Mouse (Mus musculus) kidney, adult 2 months (tissue): Measurements from ENCODE around the gene Slc50a1.

Source experiments
- CTCF ChIP-seq: fragments of 200-500 bp; conservative IDR thresholded peaks from 2 replicates; pipeline ENCODE4 v1.5.1; 2011; ENCODE audit warnings: low read depth, mild to moderate bottlenecking, control low read depth, low read length, moderate library complexity, mixed read lengths; ENCODE audit not compliant: insufficient read depth, insufficient read length
- POLR2A ChIP-seq: fragments of 200-500 bp; IDR thresholded peaks from one replicate; pipeline ENCODE4 v1.6.1; 2011; ENCODE audit warnings: low read depth, low read length, control low read depth

GRCm38 (mm10) chr3:89246261-89247100, 23.9 kb downstream of the Slc50a1 start, which contains the start of gene Trim46:
- TF ChIP-seq CTCF (peak; percentile 99; the same call in 1 of the 2 replicates), POLR2A (no peak)
